Mouse (Mus musculus) cerebellum, postnatal 10 days (tissue): Measurements from ENCODE around the gene Lrrc58.

ENCODE experiments used
- DNase-seq, 2 experiments: peaks; one replicate each; pipeline ENCODE4 v3.0.0; 2021; ENCODE audit warnings: mixed read lengths in 2 of 2

Lrrc58 gene

GRCm38 (mm10) chr16:37867791-37868505 is at the start of gene Lrrc58:
Gene Lrrc58, plus strand, starts transcription at chr16:37868389.
- peak; percentile 87 to 90 for DNase-seq

- peak; percentile 96 for DNase-seq
Measured at GRCm38 (mm10) chr16:37823949-37824348, 44.2 kb upstream of the Lrrc58 start.

DNA sequence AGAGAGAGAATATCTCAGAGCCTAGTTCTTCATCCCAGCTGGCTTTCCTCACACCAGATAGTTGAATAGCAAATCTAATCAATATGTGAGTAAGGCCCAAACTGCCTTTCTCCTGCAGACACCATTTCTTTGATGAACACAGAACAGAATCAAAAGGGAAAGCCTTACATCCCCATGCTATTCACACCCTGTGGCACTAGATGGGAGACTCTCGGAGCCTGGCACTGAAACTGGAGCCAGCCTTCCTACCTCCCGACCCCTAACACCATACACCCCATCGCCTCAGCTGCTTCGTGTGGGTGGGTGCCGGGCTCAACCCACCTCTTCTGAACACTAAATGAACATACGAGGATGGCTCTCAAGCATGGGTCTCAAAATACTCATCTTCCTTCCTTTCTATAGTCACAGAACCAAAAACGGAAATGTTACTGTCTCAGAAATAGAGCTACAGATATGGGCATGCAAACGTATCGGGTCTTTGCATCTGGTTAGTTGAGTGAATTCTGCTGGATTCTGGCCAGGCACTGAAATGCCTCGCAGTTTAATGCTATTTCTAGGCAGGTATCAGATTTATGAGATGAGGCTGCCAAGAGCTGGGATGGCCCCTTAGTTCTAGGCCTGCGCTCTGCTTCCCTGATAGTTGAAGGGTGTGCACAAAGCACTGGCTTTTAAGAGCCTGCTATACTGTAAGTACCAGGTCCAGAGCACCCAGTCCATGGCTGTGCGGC is 43.2 kb upstream of the Lrrc58 start:
- no peak for DNase-seq

GRCm38 (mm10) chr16:37826286-37826685 is 41.9 kb upstream of the Lrrc58 start:
- DNase-seq: no peak

GRCm38 (mm10) chr16:37831041-37831440 is 37.1 kb upstream of the Lrrc58 start:
- no peak for DNase-seq

GRCm38 (mm10) chr16:37837571-37837970 is 30.6 kb upstream of the Lrrc58 start:
- no peak for DNase-seq

GRCm38 (mm10) chr16:37842439-37842838 is 25.8 kb upstream of the Lrrc58 start:
- DNase-seq: no peak

DNA sequence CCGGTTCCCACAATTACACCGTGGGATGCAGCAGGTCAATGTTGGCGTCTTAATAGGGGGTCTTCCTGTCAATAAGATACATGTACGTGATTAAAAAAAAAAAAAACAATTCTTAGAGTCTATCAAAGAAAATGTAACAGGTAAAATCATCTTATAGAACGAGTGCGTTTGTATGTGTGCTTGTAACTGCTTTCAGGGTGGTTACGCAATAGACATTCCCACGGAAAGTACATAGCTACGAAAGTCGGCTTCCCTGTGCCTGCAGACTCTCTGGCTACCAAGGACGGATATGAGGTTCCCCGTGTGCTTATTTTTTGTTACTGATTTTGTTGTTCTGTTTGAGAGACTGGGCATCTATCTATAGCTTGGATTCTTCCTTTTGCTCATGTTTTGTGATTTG is 24.4 kb upstream of the Lrrc58 start:
- DNase-seq: no peak

DNA sequence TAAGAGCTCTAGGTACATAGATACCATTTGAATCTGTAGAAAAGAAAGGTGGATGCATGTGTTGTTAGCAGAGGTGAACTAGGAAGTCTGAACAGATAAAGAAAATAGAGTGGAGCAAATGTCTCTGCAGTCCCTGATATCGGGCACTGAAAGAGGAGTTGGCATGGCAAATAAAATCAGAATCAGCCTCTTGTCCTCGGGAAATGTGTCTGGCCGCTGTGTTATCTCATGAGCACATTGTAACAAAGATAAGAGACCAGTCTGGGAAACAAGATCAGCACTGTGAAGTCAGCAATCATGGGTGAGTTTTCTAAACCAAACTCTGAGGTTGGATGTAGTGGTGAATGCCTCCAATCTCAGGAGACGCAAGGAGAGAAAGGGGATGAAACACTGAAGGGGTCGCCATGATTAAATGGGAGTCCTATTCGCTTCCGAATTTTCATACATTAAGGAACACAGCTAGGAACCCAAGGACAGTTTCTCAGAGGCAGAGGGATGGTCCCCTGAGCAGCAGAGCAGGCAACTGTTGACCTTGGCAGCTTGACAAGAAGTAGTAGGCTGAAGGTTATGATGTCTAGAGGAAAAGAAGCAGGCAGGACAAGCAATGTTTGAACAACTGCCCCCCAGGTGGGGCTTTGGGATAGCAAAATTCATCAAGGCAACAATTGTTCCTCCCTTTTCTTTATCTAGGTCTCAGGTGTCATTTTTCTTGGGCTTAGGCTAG is 22.8 kb upstream of the Lrrc58 start:
- no peak for DNase-seq

- no peak for DNase-seq
Measured at GRCm38 (mm10) chr16:37847081-37847480, 21.1 kb upstream of the Lrrc58 start.

GRCm38 (mm10) chr16:37851366-37851765 is 16.8 kb upstream of the Lrrc58 start:
- no peak for DNase-seq

DNA sequence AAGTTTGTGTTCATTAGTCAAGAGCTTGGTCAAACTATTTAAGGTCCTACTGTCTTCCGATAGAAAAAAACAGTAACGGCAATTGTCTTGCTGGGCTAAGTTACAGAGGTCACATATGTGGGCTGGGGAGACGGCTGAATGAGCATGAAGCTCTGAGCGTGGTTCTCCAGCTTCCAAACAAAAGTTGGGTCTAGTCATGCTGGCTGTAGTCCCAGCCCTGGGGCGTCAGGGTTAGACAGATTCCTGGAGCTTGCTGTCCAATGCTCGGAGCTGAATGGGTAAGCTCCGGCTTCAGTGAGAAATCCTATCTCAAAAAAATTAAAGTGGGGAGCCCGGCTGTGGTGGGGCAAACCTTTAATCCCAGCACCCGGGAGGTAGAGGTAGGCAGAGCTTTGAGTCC is 14.9 kb upstream of the Lrrc58 start:
- peak; percentile 46 to 60 for DNase-seq

DNA sequence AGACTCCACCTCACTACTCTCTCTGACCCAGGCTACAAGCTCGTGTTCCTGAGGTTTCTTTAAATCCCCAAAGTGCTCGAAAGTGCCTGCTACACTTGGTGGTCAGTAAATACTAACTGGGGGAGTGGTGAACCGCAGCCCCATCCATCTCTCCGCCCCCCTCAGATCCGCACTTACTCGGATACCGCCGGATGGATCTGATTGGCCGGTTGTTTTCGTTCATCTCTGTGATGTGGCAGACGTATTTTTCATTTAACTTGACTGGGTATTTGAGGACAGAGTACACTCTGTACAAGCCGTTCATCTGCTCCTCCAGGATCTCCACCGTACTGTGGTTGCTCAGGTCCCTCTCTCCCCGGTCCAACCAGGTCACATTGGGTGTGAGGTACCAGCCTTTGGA is 14.1 kb upstream of the Lrrc58 start:
- DNase-seq: no peak

DNA sequence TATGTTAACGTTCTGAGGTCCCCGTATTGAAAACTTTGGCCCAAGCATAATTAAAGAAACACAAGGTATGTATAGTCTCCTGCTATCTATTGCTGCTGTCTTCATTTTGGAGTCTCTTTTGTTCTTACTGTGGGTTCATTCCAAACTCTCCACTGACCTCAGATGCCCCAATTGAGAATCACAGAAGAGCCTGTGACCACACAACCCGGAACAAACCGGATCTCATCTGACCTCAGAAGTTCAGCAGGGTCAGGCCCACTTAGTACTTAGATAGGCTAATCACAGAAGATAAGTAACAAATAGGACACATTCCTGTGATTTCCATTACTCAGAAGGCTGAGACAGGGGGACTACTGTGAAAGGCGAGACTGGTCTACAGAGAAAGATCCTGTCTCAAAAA is 13.6 kb upstream of the Lrrc58 start:
- no peak for DNase-seq

DNA sequence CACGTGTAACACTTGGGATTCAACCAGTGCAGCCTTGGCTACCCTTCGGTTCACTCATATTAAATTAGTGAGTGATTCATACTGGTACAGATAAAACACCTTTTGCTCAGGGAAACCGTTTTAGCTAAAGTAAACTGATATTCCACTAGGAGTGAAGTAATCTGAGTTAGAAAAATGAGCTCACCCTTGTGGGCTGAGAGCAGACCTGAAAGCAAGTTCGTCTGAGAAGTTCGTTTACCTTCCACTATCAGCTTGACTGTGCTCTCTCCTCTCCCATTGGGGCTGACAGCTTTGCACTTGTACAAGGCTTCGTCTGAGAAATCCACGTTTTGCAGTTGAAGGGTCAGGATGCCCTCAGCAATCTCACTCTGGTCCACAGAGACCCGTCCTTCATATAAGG is 12.6 kb upstream of the Lrrc58 start:
- DNase-seq: no peak

DNA sequence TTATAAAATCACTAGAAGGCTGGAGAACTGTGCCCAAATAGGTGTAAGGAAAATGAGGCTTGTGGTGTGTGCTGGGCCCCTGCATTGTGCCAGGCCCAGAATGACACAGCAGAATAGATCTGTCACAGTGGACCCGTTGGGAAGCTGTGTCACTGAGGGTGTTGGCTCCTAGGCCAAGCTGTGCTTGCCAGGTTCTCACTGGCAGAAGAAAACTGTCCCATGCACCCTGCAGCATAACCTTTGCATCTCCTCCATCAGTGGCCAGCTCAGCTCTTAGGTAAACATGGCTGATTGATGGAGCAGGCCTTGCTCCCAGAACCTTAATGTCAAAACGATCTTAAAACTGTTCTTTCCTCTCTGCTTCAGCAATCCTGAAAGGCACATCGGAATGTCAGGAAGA is 11.9 kb upstream of the Lrrc58 start:
- peak; percentile 19 to 53 for DNase-seq

GRCm38 (mm10) chr16:37857495-37857894 is 10.7 kb upstream of the Lrrc58 start:
- no peak for DNase-seq

- no peak for DNase-seq
Measured at GRCm38 (mm10) chr16:37860213-37860612, 8.0 kb upstream of the Lrrc58 start.

DNA sequence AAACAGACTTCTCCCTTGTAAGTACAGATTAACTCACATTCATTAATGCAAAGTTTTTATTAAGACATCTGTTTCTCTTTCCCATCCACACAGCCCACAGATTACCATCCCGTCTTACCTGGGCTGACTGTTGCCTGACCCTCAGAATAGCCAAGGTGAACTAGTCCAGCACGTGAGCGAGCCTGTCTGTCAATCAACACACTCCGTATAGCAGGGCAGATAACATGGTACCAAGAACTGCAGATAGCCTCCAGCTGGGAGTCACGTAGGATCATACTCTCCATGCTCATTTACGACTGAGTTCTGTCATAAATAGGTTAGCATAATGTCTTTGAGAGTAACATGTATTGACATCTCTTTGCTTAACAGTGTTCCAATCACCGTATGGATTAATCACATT is 7.2 kb upstream of the Lrrc58 start, which contains the start of gene Gm36028:
TSS of gene Gm36028 (minus strand) at position 118 of the 400 bp plus-strand sequence.
- no peak for DNase-seq

GRCm38 (mm10) chr16:37863876-37864275 is 4.3 kb upstream of the Lrrc58 start:
- no peak for DNase-seq

DNA sequence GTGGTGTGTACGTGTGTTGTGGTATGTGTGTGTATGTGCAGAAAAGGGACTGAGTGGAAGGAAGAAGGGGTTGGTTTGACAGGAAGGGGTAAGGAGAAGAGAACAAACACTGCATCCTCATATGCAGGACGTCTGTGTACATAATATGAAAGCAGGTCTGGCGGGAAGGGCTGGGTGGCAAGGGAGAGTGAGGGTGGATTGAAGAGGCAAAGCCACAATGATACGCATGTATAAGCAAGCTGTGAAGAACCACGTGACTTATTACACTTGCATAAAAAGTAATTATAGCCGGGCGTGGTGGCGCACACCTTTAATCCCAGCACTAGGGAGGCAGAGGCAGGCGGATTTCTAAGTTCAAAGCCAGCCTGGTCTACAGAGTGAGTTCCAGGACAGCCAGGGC is 2.3 kb upstream of the Lrrc58 start:
- DNase-seq: no peak

DNA sequence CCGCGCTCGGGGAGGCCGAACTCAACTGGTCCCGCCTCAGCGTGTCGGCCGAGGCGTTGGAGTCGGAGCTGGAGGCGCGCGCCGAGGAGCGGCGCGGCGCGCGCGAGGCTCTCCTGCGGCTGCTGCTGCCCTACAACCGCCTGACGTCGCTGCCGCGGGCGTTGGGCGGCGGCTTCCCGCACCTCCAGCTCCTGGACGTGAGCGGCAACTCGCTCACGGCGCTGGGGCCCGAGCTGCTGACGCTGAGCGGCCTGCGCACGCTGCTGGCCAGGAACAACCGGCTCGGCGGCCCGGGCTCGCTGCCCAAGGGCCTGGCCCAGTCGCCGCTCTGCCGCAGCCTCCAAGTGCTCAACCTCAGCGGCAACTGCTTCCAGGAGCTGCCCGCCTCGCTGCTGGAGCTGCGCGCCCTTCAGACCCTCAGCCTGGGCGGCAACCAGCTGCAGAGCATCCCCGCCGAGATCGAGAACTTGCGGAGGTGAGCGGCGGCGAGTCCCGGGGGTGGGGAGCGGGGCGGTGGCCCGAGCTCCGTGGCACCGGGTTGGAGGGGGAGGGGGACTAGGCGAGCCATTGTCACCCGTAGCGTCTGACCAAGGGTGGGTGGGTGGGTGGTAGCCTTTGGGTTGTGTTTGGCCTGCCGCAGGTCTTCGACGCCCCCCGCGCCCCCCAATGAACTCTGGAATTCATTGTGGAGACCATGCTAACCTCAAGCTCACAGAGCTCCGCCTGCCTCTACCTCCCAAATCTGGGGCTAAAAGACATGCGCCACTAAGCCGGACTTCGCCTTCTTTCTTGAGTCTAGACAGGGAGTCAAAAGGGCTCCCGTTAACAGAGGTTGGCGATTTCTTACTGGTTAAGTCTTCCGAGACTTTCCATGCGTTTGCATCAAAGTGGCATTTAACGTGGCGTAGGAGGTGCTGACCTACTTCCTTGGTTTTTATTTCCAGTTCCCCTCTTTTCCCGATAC is 599 bp downstream of the Lrrc58 start:
- DNase-seq: peak; percentile 82 to 86
